Mouse (Mus musculus) myocyte (in vitro differentiated cells): ENCODE results near the gene Dzip1l.

Experiments
- CEBPB ChIP-seq: IDR thresholded peaks from 2 replicates; pipeline ENCODE4 v1.6.1; 2011; ENCODE audit warnings: mild to moderate bottlenecking, moderate library complexity; ENCODE audit not compliant: poor library complexity, insufficient read depth, severe bottlenecking
- E2F4 ChIP-seq: IDR thresholded peaks from one replicate; pipeline ENCODE4 v1.6.1; 2011; ENCODE audit warnings: mild to moderate bottlenecking, control low read depth, moderate library complexity; ENCODE audit not compliant: insufficient read depth
- MYOD1 ChIP-seq, 3 experiments: IDR thresholded peaks; one replicate each; pipeline ENCODE4 v1.6.1; 2011; ENCODE audit warnings: control low read depth in 2 of 3, low read depth in 2 of 3, mild to moderate bottlenecking in 2 of 3, moderate library complexity in 1 of 3; ENCODE audit not compliant: insufficient read length in 2 of 3, control insufficient read depth in 1 of 3
- POLR2A ChIP-seq: IDR thresholded peaks from one replicate; pipeline ENCODE4 v1.6.1; 2011; ENCODE audit warnings: low read depth, mild to moderate bottlenecking, control low read depth, moderate library complexity; ENCODE audit not compliant: insufficient read length

- TF ChIP-seq E2F4 (no peak), POLR2A (no peak), CEBPB (no peak), MYOD1 (IDR thresholded peaks at IDR 0.05; ENCODE audit: control insufficient read depth in 1 of 3, insufficient read length in 2 of 3, low read depth in 2 of 3) (no peak)
These were observed 52.8 kb downstream of the Dzip1l start for GRCm38 (mm10) chr9:99681980-99682570.
